Mouse (Mus musculus) ES-Bruce4 (cell line): ENCODE measurements around the gene Pacsin1.

ENCODE experiments used
- CTCF ChIP-seq: IDR thresholded peaks from one replicate; pipeline ENCODE4 v1.8.1; 2011; ENCODE audit warnings: low read depth, low read length
- EP300 ChIP-seq: IDR thresholded peaks from 2 replicates; pipeline ENCODE4 v1.6.1; 2011; ENCODE audit warnings: low read depth, low read length; ENCODE audit not compliant: insufficient read depth
- POLR2A ChIP-seq: IDR thresholded peaks from one replicate; pipeline ENCODE4 v1.8.1; 2011; ENCODE audit warnings: low read length; ENCODE audit not compliant: insufficient read depth

GRCm38 (mm10) chr17:27685550-27685913 is 30.2 kb downstream of the Pacsin1 start:
- TF ChIP-seq CTCF = no peak
- TF ChIP-seq EP300 = no peak
- no peak for TF ChIP-seq POLR2A
